Mouse (Mus musculus): Measurements from ENCODE around the gene Fam178b.

DNA sequence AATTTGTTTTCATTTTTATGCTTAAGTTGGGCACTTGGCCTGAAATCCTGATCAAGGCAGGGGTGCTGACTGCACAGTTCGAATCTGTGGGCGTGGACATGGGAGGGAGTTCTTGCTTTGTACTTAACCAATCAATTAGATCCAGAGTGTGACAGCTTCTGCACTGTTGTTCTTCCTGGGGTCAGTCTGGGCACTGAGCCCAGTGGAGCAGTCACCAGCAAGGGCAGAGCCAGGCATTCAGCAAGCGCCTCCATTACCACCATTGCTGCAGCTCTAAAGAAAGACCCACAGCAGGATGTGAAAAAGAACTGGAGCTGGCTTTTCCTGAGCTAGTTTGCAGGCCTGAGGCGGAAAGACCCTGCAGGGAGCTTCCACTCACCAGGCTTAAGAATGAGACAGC lies 86.9 kb downstream of the Fam178b start:
- TF ChIP-seq CTCF (IDR thresholded peaks at IDR 0.05; ENCODE audit: extremely low read depth, insufficient read length, insufficient replicate concordance, low read depth, low read length) (no peak), POLR2A (IDR thresholded peaks at IDR 0.05; ENCODE audit: low read depth, low read length) (no peak)
